Mouse (Mus musculus) heart, postnatal 0 days (tissue): Measurements from ENCODE around the gene Nt5dc2.

Source experiments
- CTCF ChIP-seq: IDR thresholded peaks from 2 replicates; pipeline ENCODE4 v1.5.1; 2016; ENCODE audit warnings: antibody characterized with exemption, control low read depth, low read depth
- EP300 ChIP-seq: IDR thresholded peaks from 2 replicates; pipeline ENCODE4 v1.6.1; 2016; ENCODE audit warnings: antibody characterized with exemption, low read depth

- TF ChIP-seq CTCF (no peak), EP300 (no peak)
Observed at GRCm38 (mm10) chr14:31166827-31167226, 36.0 kb downstream of the Nt5dc2 start.
